Mouse (Mus musculus): ENCODE results near the gene Pabpn1. TPM values are rescaled to one million over a fixed set of nuclear protein-coding genes. Genes with fewer than 3 reads are reported as not detected.

Gene Pabpn1
- total and polyA plus RNA-seq, 2 experiments from 2014 or later, result 95.1 to 162 TPM

GRCm38 (mm10) chr14:54913343-54913742 lies 21.0 kb downstream of the Pabpn1 start:
- 12% methylated on average over 10 of the region's 10 CpGs for WGBS
- ATAC-seq (ENCODE audit: low FRiP score) (peak; percentile 9), DNase-seq (ENCODE audit: low spot score) (peak; percentile 13)
- TF ChIP-seq CTCF (IDR thresholded peaks at IDR 0.05), result no peak
- Histone ChIP-seq H3K9ac (replicated peaks; ENCODE audit: low read length, poor library complexity, severe bottlenecking) (peak overlapping the region; percentile 98), H3K9me3 (ENCODE audit: low read length) (no peaks in the 10 kb centered on the region), H3K4me1 (ENCODE audit: insufficient read depth, low read length) (0 out of 2 replicates have a peak, but pooled peaks cover 4% of the 10 kb centered on the region), H3K36me3 (ENCODE audit: insufficient read depth, low read length) (peaks cover 21% of the 10 kb centered on the region), H3K27ac (ENCODE audit: low read depth, low read length) (peak overlapping the region; percentile 97), H3K27me3 (ENCODE audit: insufficient read depth, low read length) (no peaks in the 10 kb centered on the region), H3K4me3 (ENCODE audit: low read depth, low read length) (peak overlapping the region; percentile 94), H3K4me2 (ENCODE audit: low read depth, low read length, poor library complexity, severe bottlenecking) (peak overlapping the region; percentile 96)

- no peaks in the 10 kb centered on the region for H3K27me3 ChIP-seq (ENCODE audit: insufficient read depth, low read length)
- no peak overlapping the region for H3K4me3 ChIP-seq (ENCODE audit: low read depth, low read length)
- TF ChIP-seq CTCF (IDR thresholded peaks at IDR 0.05), result no peak
- H3K4me2 ChIP-seq (ENCODE audit: low read depth, low read length, poor library complexity, severe bottlenecking), result no peak overlapping the region
- H3K4me1 ChIP-seq (ENCODE audit: insufficient read depth, low read length), result peaks cover 6% of the 10 kb centered on the region; the same call in 1 of the 2 replicates
- DNase-seq (ENCODE audit: low spot score) (no peak), ATAC-seq (ENCODE audit: low FRiP score) (no peak)
- H3K9ac ChIP-seq (replicated peaks; ENCODE audit: low read length, poor library complexity, severe bottlenecking), result no peak overlapping the region
- H3K36me3 ChIP-seq (ENCODE audit: insufficient read depth, low read length), result peaks cover 8% of the 10 kb centered on the region
- no peak overlapping the region for H3K27ac ChIP-seq (ENCODE audit: low read depth, low read length)
- WGBS, result 92% methylated on average over 16 of the region's 16 CpGs
- H3K9me3 ChIP-seq (ENCODE audit: low read length), result peaks cover 8% of the 10 kb centered on the region
Measured at GRCm38 (mm10) chr14:54920076-54920685, 27.9 kb downstream of the Pabpn1 start.

- Histone ChIP-seq H3K36me3 (ENCODE audit: insufficient read depth, low read length) (peaks cover 3% of the 10 kb centered on the region; the same call in 1 of the 2 replicates), H3K4me2 (ENCODE audit: low read depth, low read length, poor library complexity, severe bottlenecking) (peak overlapping the region; percentile 97), H3K9me3 (ENCODE audit: low read length) (peaks cover 8% of the 10 kb centered on the region), H3K27ac (ENCODE audit: low read depth, low read length) (peak overlapping the region; percentile 85), H3K4me3 (ENCODE audit: low read depth, low read length) (peak overlapping the region; percentile 49), H3K9ac (replicated peaks; ENCODE audit: low read length, poor library complexity, severe bottlenecking) (0 out of 2 replicates have a peak overlapping the region, but pooled peaks have one; percentile 80), H3K27me3 (ENCODE audit: insufficient read depth, low read length) (no peaks in the 10 kb centered on the region), H3K4me1 (ENCODE audit: insufficient read depth, low read length) (peaks cover 12% of the 10 kb centered on the region; the same call in 1 of the 2 replicates)
- 29% methylated on average over 7 of the region's 7 CpGs for WGBS
- peak; percentile 28; the same call in 1 of the 2 replicates for ATAC-seq (ENCODE audit: low FRiP score)
- TF ChIP-seq CTCF (IDR thresholded peaks at IDR 0.05), result no peak
- peak; percentile 79 for DNase-seq (ENCODE audit: low spot score)
Measured at GRCm38 (mm10) chr14:54924641-54925348, 32.5 kb downstream of the Pabpn1 start.

GRCm38 (mm10) chr14:54925349-54926342 lies 33.3 kb downstream of the Pabpn1 start, which contains the start of gene Efs:
Efs (minus strand) TSS chr14:54926126.
- peaks cover 8% of the 10 kb centered on the region for H3K9me3 ChIP-seq (ENCODE audit: low read length)
- H3K4me3 ChIP-seq (ENCODE audit: low read depth, low read length), result peak within 1 kb of the TSS; percentile 49
- H3K27me3 ChIP-seq (ENCODE audit: insufficient read depth, low read length), result no peaks in the 10 kb centered on the region
- H3K36me3 ChIP-seq (ENCODE audit: insufficient read depth, low read length), result no peaks in the 10 kb centered on the region
- TF ChIP-seq CTCF (IDR thresholded peaks at IDR 0.05), result no peak
- WGBS, result 4% methylated on average over 52 of the region's 57 CpGs
- peaks cover 12% of the 10 kb centered on the region; the same call in 1 of the 2 replicates for H3K4me1 ChIP-seq (ENCODE audit: insufficient read depth, low read length)
- peak within 1 kb of the TSS; percentile 97 for H3K4me2 ChIP-seq (ENCODE audit: low read depth, low read length, poor library complexity, severe bottlenecking)
- ATAC-seq (ENCODE audit: low FRiP score) (peak; percentile 68), DNase-seq (ENCODE audit: low spot score) (peak; percentile 72)
- H3K27ac ChIP-seq (ENCODE audit: low read depth, low read length), result peak within 1 kb of the TSS; percentile 85
- H3K9ac ChIP-seq (replicated peaks; ENCODE audit: low read length, poor library complexity, severe bottlenecking), result peak within 1 kb of the TSS; percentile 80

GRCm38 (mm10) chr14:54926401-54927158 lies 34.3 kb downstream of the Pabpn1 start:
- Histone ChIP-seq H3K4me3 (ENCODE audit: low read depth, low read length) (peak overlapping the region; percentile 49), H3K27ac (ENCODE audit: low read depth, low read length) (peak overlapping the region; percentile 85), H3K36me3 (ENCODE audit: insufficient read depth, low read length) (no peaks in the 10 kb centered on the region), H3K27me3 (ENCODE audit: insufficient read depth, low read length) (no peaks in the 10 kb centered on the region), H3K4me2 (ENCODE audit: low read depth, low read length, poor library complexity, severe bottlenecking) (peak overlapping the region; percentile 97), H3K4me1 (ENCODE audit: insufficient read depth, low read length) (peaks cover 12% of the 10 kb centered on the region; the same call in 1 of the 2 replicates), H3K9ac (replicated peaks; ENCODE audit: low read length, poor library complexity, severe bottlenecking) (peak overlapping the region; percentile 80), H3K9me3 (ENCODE audit: low read length) (peaks cover under 1% of the 10 kb centered on the region; the same call in 1 of the 2 replicates)
- under 1% methylated on average over 51 of the region's 58 CpGs for WGBS
- DNase-seq (ENCODE audit: low spot score) (peak; percentile 71), ATAC-seq (ENCODE audit: low FRiP score) (peak; percentile 77)
- no peak for TF ChIP-seq CTCF (IDR thresholded peaks at IDR 0.05)

Data from midbrain, postnatal 0 days (tissue).